Mouse (Mus musculus) embryonic facial prominence, embryonic 11.5 days (tissue): ENCODE measurements around the gene Kyat3. TPM values are rescaled to one million over a fixed set of nuclear protein-coding genes. Genes with fewer than 3 reads are reported as not detected.

ENCODE experiments used
- ATAC-seq: fragments of 200-750 bp; cut with Nextera tagmentation; replicated peaks from 2 replicates; pipeline ENCODE4 v1.8.0; 2017; ENCODE audit warnings: low read depth; ENCODE audit not compliant: insufficient number of reproducible peaks, low FRiP score, low TSS enrichment
- DNase-seq: peaks from one replicate; pipeline ENCODE4 v3.0.0-alpha.2; 2015; ENCODE audit warnings: low spot score
- H3K27ac ChIP-seq: fragments of 300-500 bp; sonication (generic); replicated peaks from 2 replicates; pipeline ENCODE4 v1.5.1; 2014; ENCODE audit warnings: mild to moderate bottlenecking, low read depth, low read length, control low read depth
- H3K27me3 ChIP-seq: fragments of 300-500 bp; sonication (generic); 2 replicates; pipeline ENCODE4 v1.6.1; 2014; ENCODE audit warnings: mild to moderate bottlenecking, low read length, moderate library complexity, mixed read lengths; ENCODE audit not compliant: control insufficient read depth, insufficient read depth
- H3K36me3 ChIP-seq: fragments of 300-500 bp; sonication (generic); replicated peaks from 2 replicates; pipeline ENCODE4 v1.6.1; 2014; ENCODE audit warnings: low read depth, mild to moderate bottlenecking, low read length, moderate library complexity, mixed read lengths; ENCODE audit not compliant: control insufficient read depth, insufficient read depth
- H3K4me1 ChIP-seq: fragments of 300-500 bp; sonication (generic); 2 replicates; pipeline ENCODE4 v1.6.1; 2014; ENCODE audit warnings: low read length, mixed read lengths; ENCODE audit not compliant: control insufficient read depth, insufficient read depth
- H3K4me2 ChIP-seq: fragments of 300-500 bp; sonication (generic); 2 replicates; pipeline ENCODE4 v1.6.1; 2014; ENCODE audit warnings: low read depth, mild to moderate bottlenecking, control low read depth, low read length, moderate library complexity
- H3K4me3 ChIP-seq: fragments of 300-500 bp; sonication (generic); 2 replicates; pipeline ENCODE4 v1.5.1; 2014; ENCODE audit warnings: low read depth, low read length, control low read depth
- H3K9ac ChIP-seq: fragments of 300-500 bp; sonication (generic); replicated peaks from 2 replicates; pipeline ENCODE4 v1.6.1; 2014; ENCODE audit warnings: mild to moderate bottlenecking, control low read depth, low read length
- H3K9me3 ChIP-seq: fragments of 300-500 bp; sonication (generic); replicated peaks from 2 replicates; pipeline ENCODE4 v1.6.1; 2016; ENCODE audit warnings: mild to moderate bottlenecking, low read length, inconsistent platforms, mixed read lengths; ENCODE audit not compliant: control insufficient read depth
- WGBS: fragments of 180-500 bp; shearing (Covaris S2); extraction: QIAGEN DNeasy Blood & Tissue Kit; methylation state at CpG from one replicate; pipeline ENCODE4 v1.1.7; 2014; 5-methylcytosine and 5-hydroxymethylcytosine counted together
- polyA plus RNA-seq: library from polyadenylated mRNA; unstranded; fragments of >200 nt; fragmentation: Nextera tagmentation; extraction: Ambion mirVana; gene quantifications from 2 replicates; pipeline ENCODE4 v1.2.1, GENCODE M21; 2014

Kyat3 gene
- polyA plus RNA-seq = 18.5 and 22.5 TPM in 2 replicates

GRCm38 (mm10) chr3:142700442-142701322, at the start of gene Kyat3:
Kyat3 (plus strand) TSS chr3:142701051.
- Histone ChIP-seq H3K4me3 (peak within 1 kb of the TSS; percentile 42), H3K36me3 (no peaks in the 10 kb centered on the region)
- under 1% methylated on average over 48 of the region's 48 CpGs for WGBS

GRCm38 (mm10) chr3:142664723-142665122, 36.1 kb upstream of the Kyat3 start:
- ATAC-seq (no peak), DNase-seq (no peak)
- Histone ChIP-seq H3K9me3 (no peaks in the 10 kb centered on the region), H3K36me3 (no peaks in the 10 kb centered on the region), H3K27me3 (no peaks in the 10 kb centered on the region), H3K4me1 (no peaks in the 10 kb centered on the region), H3K4me2 (no peak overlapping the region), H3K4me3 (no peak overlapping the region), H3K27ac (no peak overlapping the region), H3K9ac (no peak overlapping the region)
- 93% methylated on average over 8 of the region's 8 CpGs for WGBS

More at GRCm38 (mm10) chr3:142700442-142701322, at the start of gene Kyat3:
- Histone ChIP-seq H3K4me1 (no peaks in the 10 kb centered on the region), H3K27ac (no peak within 1 kb of the TSS), H3K27me3 (no peaks in the 10 kb centered on the region), H3K9ac (peak within 1 kb of the TSS; percentile 43), H3K4me2 (peak within 1 kb of the TSS; percentile 47), H3K9me3 (no peaks in the 10 kb centered on the region)
- peak; percentile 97 for DNase-seq
- ATAC-seq = peak; percentile 100

- no peak for ATAC-seq
- Histone ChIP-seq H3K9ac (no peak overlapping the region), H3K27ac (no peak overlapping the region), H3K9me3 (no peaks in the 10 kb centered on the region), H3K4me2 (no peak overlapping the region), H3K4me3 (no peak overlapping the region), H3K27me3 (no peaks in the 10 kb centered on the region), H3K36me3 (no peaks in the 10 kb centered on the region), H3K4me1 (no peaks in the 10 kb centered on the region)
- DNase-seq = peak; percentile 18
- 82% methylated on average over 1 of the region's 1 CpGs for WGBS
Observed at GRCm38 (mm10) chr3:142674607-142675006, 26.2 kb upstream of the Kyat3 start.

GRCm38 (mm10) chr3:142687939-142688338, 12.9 kb upstream of the Kyat3 start:
- no peaks in the 10 kb centered on the region for H3K9me3 ChIP-seq
- ATAC-seq (no peak), DNase-seq (no peak)
- no peaks in the 10 kb centered on the region for H3K4me1 ChIP-seq
- H3K9ac ChIP-seq = no peak overlapping the region
- H3K4me2 ChIP-seq = peak overlapping the region; percentile 11; the same call in 1 of the 2 replicates
- no peaks in the 10 kb centered on the region for H3K27me3 ChIP-seq
- no peak overlapping the region for H3K4me3 ChIP-seq
- WGBS = 62% methylated on average over 23 of the region's 23 CpGs
- no peak overlapping the region for H3K27ac ChIP-seq
- H3K36me3 ChIP-seq = no peaks in the 10 kb centered on the region

GRCm38 (mm10) chr3:142688353-142688752, 12.5 kb upstream of the Kyat3 start:
- no peaks in the 10 kb centered on the region for H3K36me3 ChIP-seq
- H3K27ac ChIP-seq = no peak overlapping the region
- peak overlapping the region; percentile 11; the same call in 1 of the 2 replicates for H3K4me2 ChIP-seq
- no peaks in the 10 kb centered on the region for H3K27me3 ChIP-seq
- DNase-seq = no peak
- 0 out of 2 replicates have a peak, but pooled peaks have one; percentile 70 for ATAC-seq
- H3K9me3 ChIP-seq = no peaks in the 10 kb centered on the region
- H3K4me3 ChIP-seq = no peak overlapping the region
- no peak overlapping the region for H3K9ac ChIP-seq
- no peaks in the 10 kb centered on the region for H3K4me1 ChIP-seq
- 47% methylated on average over 13 of the region's 13 CpGs for WGBS

- no peak overlapping the region for H3K27ac ChIP-seq
- no peak overlapping the region for H3K4me2 ChIP-seq
- no peaks in the 10 kb centered on the region for H3K36me3 ChIP-seq
- no peak for DNase-seq
- H3K9ac ChIP-seq = no peak overlapping the region
- no peaks in the 10 kb centered on the region for H3K27me3 ChIP-seq
- H3K4me1 ChIP-seq = no peaks in the 10 kb centered on the region
- 82% methylated on average over 2 of the region's 2 CpGs for WGBS
- no peak for ATAC-seq
- H3K4me3 ChIP-seq = no peak overlapping the region
- H3K9me3 ChIP-seq = no peaks in the 10 kb centered on the region
Observed at GRCm38 (mm10) chr3:142696517-142696916, 4.3 kb upstream of the Kyat3 start.

- H3K9ac ChIP-seq = peak overlapping the region; percentile 29
- H3K4me1 ChIP-seq = no peaks in the 10 kb centered on the region
- peak overlapping the region; percentile 42 for H3K4me3 ChIP-seq
- no peaks in the 10 kb centered on the region for H3K27me3 ChIP-seq
- no peak overlapping the region for H3K27ac ChIP-seq
- WGBS = 25% methylated on average over 15 of the region's 15 CpGs
- no peaks in the 10 kb centered on the region for H3K9me3 ChIP-seq
- H3K36me3 ChIP-seq = no peaks in the 10 kb centered on the region
- DNase-seq = no peak
- no peak for ATAC-seq
- peak overlapping the region; percentile 43 for H3K4me2 ChIP-seq
Observed at GRCm38 (mm10) chr3:142701407-142701989, 647 bp downstream of the Kyat3 start.
